Mouse (Mus musculus) embryonic facial prominence, embryonic 15.5 days (tissue): ENCODE data around the gene Fam166b. TPM values are rescaled to one million over a fixed set of nuclear protein-coding genes. Genes with fewer than 3 reads are reported as not detected.

ENCODE experiments used
- ATAC-seq: fragments of 200-750 bp; cut with Nextera tagmentation; 2 replicates; pipeline ENCODE4 v1.8.0; 2017; ENCODE audit warnings: low read depth, moderate TSS enrichment; ENCODE audit not compliant: insufficient number of reproducible peaks, low FRiP score, low TSS enrichment
- H3K27ac ChIP-seq: fragments of 300-500 bp; sonication (generic); replicated peaks from 2 replicates; pipeline ENCODE4 v1.5.1; 2015; ENCODE audit warnings: mild to moderate bottlenecking, inconsistent platforms
- H3K27me3 ChIP-seq: fragments of 300-500 bp; sonication (generic); 2 replicates; pipeline ENCODE4 v1.6.1; 2015; ENCODE audit warnings: inconsistent platforms
- H3K36me3 ChIP-seq: fragments of 300-500 bp; sonication (generic); 2 replicates; pipeline ENCODE4 v1.6.1; 2015; ENCODE audit warnings: mild to moderate bottlenecking, inconsistent platforms
- H3K4me1 ChIP-seq: fragments of 300-500 bp; sonication (generic); 2 replicates; pipeline ENCODE4 v1.6.1; 2015; ENCODE audit warnings: inconsistent platforms
- H3K4me2 ChIP-seq: fragments of 300-500 bp; sonication (generic); replicated peaks from 2 replicates; pipeline ENCODE4 v1.6.1; 2015; ENCODE audit warnings: mild to moderate bottlenecking, inconsistent platforms
- H3K4me3 ChIP-seq: fragments of 300-500 bp; sonication (generic); replicated peaks from 2 replicates; pipeline ENCODE4 v1.5.1; 2015; ENCODE audit warnings: mild to moderate bottlenecking, inconsistent platforms
- H3K9ac ChIP-seq: fragments of 300-500 bp; sonication (generic); 2 replicates; pipeline ENCODE4 v1.6.1; 2015; ENCODE audit warnings: inconsistent platforms
- H3K9me3 ChIP-seq: fragments of 300-500 bp; sonication (generic); replicated peaks from 2 replicates; pipeline ENCODE4 v1.6.1; 2016; ENCODE audit warnings: inconsistent platforms
- WGBS: fragments of 180-500 bp; shearing (Covaris S2); methylation state at CpG from one replicate; pipeline ENCODE4 v1.1.7; 2015; 5-methylcytosine and 5-hydroxymethylcytosine counted together
- polyA plus RNA-seq: library from polyadenylated mRNA; unstranded; fragments of >200 nt; fragmentation: Nextera tagmentation; extraction: Ambion mirVana; gene quantifications from 2 replicates; pipeline ENCODE4 v1.2.1, GENCODE M21; 2015

Fam166b gene
- polyA plus RNA-seq, 1 experiment from 2014 or later: 0.44 TPM

DNA sequence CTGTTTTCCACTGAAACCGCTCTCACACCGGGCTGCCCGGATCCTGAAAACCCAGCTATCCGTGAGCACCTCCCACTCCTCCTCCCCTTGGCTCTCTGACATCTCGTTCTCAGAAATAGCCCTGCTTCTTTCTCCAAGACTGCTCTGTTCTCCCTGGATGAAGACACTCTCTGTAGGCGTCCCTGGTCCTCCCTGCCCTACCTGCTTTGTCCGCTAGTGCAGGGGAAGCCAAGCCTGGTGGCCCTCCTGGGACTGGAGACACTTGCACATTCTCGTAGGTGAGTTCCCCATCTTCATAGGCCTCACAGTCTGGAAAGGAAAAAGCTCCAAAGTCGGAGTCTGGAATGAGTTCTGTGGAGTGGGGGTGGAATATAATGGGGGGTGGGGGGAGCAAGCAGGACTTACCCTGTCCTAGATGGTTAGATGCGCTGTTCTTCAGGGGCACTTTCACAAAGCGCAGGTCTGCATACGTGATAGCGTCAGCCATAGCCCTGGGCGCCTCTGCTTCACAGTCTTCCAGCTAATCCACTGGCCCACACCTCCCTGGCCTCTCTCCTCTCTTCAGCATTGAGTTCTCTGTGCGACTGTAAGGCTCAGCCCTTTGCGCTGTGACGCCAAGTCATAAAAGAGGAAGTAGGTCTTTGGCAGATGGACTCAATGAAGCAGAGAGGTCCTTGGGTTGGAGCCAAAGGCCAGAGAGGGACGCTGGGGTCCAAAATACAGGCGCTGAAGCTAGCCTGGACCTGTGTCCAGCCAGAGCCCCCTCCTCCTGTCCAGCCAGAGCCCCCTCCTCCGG is 25.3 kb upstream of the Fam166b start, which contains the start of gene Cd72:
Gene Cd72 (minus strand): TSS at position 588 of the 796 bp plus-strand sequence.
- 31% methylated on average over 20 of the region's 20 CpGs for WGBS
- ATAC-seq: no peak
- H3K9ac ChIP-seq: peak within 1 kb of the TSS; percentile 28; the same call in 1 of the 2 replicates

GRCm38 (mm10) chr4:43453413-43453812 is 24.5 kb upstream of the Fam166b start:
- Histone ChIP-seq H3K27me3 (peaks cover 24% of the 10 kb centered on the region; the same call in 1 of the 2 replicates), H3K4me2 (peak overlapping the region; percentile 53), H3K4me3 (peak overlapping the region; percentile 29), H3K9ac (peak overlapping the region; percentile 28; the same call in 1 of the 2 replicates), H3K4me1 (peaks cover 20% of the 10 kb centered on the region), H3K27ac (no peak overlapping the region), H3K9me3 (no peaks in the 10 kb centered on the region), H3K36me3 (no peaks in the 10 kb centered on the region)
- no peak for ATAC-seq
- under 1% methylated on average over 18 of the region's 18 CpGs for WGBS

More for the DNA sequence above, 25.3 kb upstream of the Fam166b start, which contains the start of gene Cd72:
- H3K9me3 ChIP-seq: no peaks in the 10 kb centered on the region
- peak within 1 kb of the TSS; percentile 53 for H3K4me2 ChIP-seq
- peak within 1 kb of the TSS; percentile 29 for H3K4me3 ChIP-seq
- H3K4me1 ChIP-seq: peaks cover 18% of the 10 kb centered on the region
- peaks cover 24% of the 10 kb centered on the region; the same call in 1 of the 2 replicates for H3K27me3 ChIP-seq
- H3K36me3 ChIP-seq: no peaks in the 10 kb centered on the region
- no peak within 1 kb of the TSS for H3K27ac ChIP-seq

- Histone ChIP-seq H3K4me2 (no peak overlapping the region), H3K27ac (no peak overlapping the region), H3K9me3 (no peaks in the 10 kb centered on the region), H3K36me3 (peaks cover 5% of the 10 kb centered on the region), H3K4me1 (peaks cover 28% of the 10 kb centered on the region), H3K27me3 (peaks cover 24% of the 10 kb centered on the region; the same call in 1 of the 2 replicates), H3K9ac (no peak overlapping the region), H3K4me3 (no peak overlapping the region)
- 50% methylated on average over 11 of the region's 11 CpGs for WGBS
- ATAC-seq: no peak
Observed at GRCm38 (mm10) chr4:43452315-43452714, 23.4 kb upstream of the Fam166b start.

DNA sequence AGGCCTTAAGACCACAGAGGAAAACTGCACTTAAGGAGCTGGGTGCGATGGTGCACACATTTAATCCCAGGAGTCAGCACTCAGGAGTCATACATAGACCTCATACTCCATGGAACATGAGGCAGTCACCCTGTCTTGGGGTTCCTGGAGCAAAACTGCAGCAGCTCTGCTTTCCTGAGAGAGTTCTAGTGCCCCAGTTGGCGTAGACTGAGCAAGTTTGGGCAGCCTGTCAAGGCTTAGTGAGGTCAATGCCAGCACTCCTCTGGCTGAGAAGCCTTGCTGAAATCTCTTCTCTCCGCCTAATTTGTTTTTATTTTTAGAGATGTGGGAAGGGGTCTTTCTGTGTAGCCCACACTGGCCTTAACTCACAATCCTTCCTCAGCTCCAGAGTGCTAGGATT is 19.6 kb upstream of the Fam166b start:
- peaks cover 31% of the 10 kb centered on the region for H3K36me3 ChIP-seq
- peaks cover 12% of the 10 kb centered on the region; the same call in 1 of the 2 replicates for H3K27me3 ChIP-seq
- WGBS: 82% methylated on average over 3 of the region's 3 CpGs
- no peaks in the 10 kb centered on the region for H3K9me3 ChIP-seq
- H3K27ac ChIP-seq: no peak overlapping the region
- peaks cover 38% of the 10 kb centered on the region for H3K4me1 ChIP-seq
- no peak for ATAC-seq
- no peak overlapping the region for H3K9ac ChIP-seq
- H3K4me2 ChIP-seq: no peak overlapping the region
- no peak overlapping the region for H3K4me3 ChIP-seq

DNA sequence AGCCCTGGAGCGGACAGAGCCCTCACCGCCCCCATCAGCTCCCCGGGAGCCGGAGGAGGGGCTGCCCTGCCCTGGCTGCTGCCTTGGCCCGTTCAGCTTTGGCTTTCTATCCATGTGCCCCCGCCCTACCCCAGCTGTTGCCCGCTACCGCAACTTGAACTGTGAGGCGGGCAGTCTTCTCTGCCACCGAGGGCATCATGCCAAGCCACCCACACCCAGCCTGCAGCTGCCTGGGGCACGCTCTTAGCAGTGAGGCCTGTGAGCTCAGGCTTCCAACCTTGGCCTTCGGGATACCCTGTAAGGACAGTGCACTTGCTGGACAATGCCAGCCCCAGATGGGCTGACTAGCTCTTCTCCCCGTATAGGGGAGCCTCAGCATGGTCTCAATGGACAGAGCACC is 18.3 kb upstream of the Fam166b start:
- 80% methylated on average over 13 of the region's 13 CpGs for WGBS
- peak; percentile 32 for ATAC-seq
- Histone ChIP-seq H3K27ac (peak overlapping the region; percentile 5; the same call in 1 of the 2 replicates), H3K27me3 (0 out of 2 replicates have a peak, but pooled peaks cover 3% of the 10 kb centered on the region), H3K4me2 (no peak overlapping the region), H3K9ac (no peak overlapping the region), H3K36me3 (peaks cover 31% of the 10 kb centered on the region), H3K4me1 (peaks cover 31% of the 10 kb centered on the region), H3K9me3 (no peaks in the 10 kb centered on the region), H3K4me3 (no peak overlapping the region)

GRCm38 (mm10) chr4:43443511-43443910 is 14.6 kb upstream of the Fam166b start:
- ATAC-seq: no peak
- no peaks in the 10 kb centered on the region for H3K27me3 ChIP-seq
- WGBS: under 1% methylated on average over 28 of the region's 28 CpGs
- peak overlapping the region; percentile 94 for H3K27ac ChIP-seq
- peak overlapping the region; percentile 96 for H3K9ac ChIP-seq
- no peaks in the 10 kb centered on the region for H3K9me3 ChIP-seq
- peak overlapping the region; percentile 79 for H3K4me2 ChIP-seq
- H3K4me3 ChIP-seq: peak overlapping the region; percentile 96
- peaks cover 30% of the 10 kb centered on the region for H3K4me1 ChIP-seq
- H3K36me3 ChIP-seq: peaks cover 31% of the 10 kb centered on the region

- peak; percentile 68 for ATAC-seq
- under 1% methylated on average over 80 of the region's 88 CpGs for WGBS
- peak overlapping the region; percentile 94 for H3K27ac ChIP-seq
- peak overlapping the region; percentile 96 for H3K9ac ChIP-seq
- H3K4me3 ChIP-seq: peak overlapping the region; percentile 96
- peak overlapping the region; percentile 79 for H3K4me2 ChIP-seq
- H3K4me1 ChIP-seq: peaks cover 23% of the 10 kb centered on the region
- no peaks in the 10 kb centered on the region for H3K27me3 ChIP-seq
- no peaks in the 10 kb centered on the region for H3K9me3 ChIP-seq
- H3K36me3 ChIP-seq: peaks cover 30% of the 10 kb centered on the region
Observed at GRCm38 (mm10) chr4:43442456-43443361, 13.8 kb upstream of the Fam166b start.

DNA sequence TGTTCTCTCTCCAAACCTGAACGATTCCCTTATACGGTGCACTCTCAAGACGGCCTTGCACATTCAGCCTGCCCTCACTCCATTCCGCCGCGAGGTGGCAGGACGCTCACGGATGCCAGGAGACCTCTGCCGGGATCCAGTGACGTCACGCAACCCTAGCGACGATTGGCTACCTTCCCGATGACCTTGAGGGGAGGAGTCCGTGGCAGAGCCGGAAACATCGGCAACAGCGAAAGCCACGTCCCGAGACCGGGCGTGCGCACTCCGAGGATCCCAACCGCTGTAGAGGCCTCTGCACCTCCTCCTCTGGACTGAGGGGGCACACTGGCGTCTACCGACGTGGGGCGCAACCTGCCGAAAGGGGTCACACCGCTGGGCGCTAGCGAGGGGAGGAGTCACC is 13.1 kb upstream of the Fam166b start:
- Histone ChIP-seq H3K36me3 (peaks cover 23% of the 10 kb centered on the region), H3K4me1 (peaks cover 19% of the 10 kb centered on the region), H3K9me3 (no peaks in the 10 kb centered on the region), H3K9ac (peak overlapping the region; percentile 96), H3K27me3 (no peaks in the 10 kb centered on the region), H3K4me3 (peak overlapping the region; percentile 96), H3K27ac (peak overlapping the region; percentile 94), H3K4me2 (peak overlapping the region; percentile 79)
- under 1% methylated on average over 33 of the region's 33 CpGs for WGBS
- ATAC-seq: peak; percentile 94

GRCm38 (mm10) chr4:43441639-43442038 is 12.7 kb upstream of the Fam166b start, which contains the start of gene Tesk1:
Gene Tesk1 (plus strand): TSS chr4:43441939.
- 15% methylated on average over 4 of the region's 4 CpGs for WGBS
- Histone ChIP-seq H3K9ac (peak within 1 kb of the TSS; percentile 96), H3K4me2 (peak within 1 kb of the TSS; percentile 79), H3K4me1 (peaks cover 15% of the 10 kb centered on the region), H3K27ac (peak within 1 kb of the TSS; percentile 94), H3K27me3 (no peaks in the 10 kb centered on the region), H3K9me3 (no peaks in the 10 kb centered on the region), H3K4me3 (peak within 1 kb of the TSS; percentile 96), H3K36me3 (peaks cover 19% of the 10 kb centered on the region)
- ATAC-seq: no peak

DNA sequence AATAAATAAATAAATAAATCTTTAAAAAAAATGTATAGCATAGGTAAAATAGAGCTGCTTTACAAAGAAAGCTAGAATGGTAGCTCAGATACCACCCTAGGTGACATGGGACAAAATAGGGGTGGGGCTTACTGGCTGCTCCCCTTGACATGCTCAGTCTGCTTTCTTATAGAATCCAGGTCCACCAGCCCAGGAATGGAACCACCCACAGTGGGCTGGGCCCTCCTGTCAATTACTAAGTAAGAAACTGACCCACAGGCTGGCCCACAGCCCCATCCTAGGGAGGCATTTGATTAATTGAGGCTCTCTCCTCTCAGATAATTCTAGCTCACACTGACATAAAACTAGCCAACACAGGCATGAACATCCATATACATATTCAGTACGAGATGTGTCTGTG is 3.9 kb upstream of the Fam166b start:
- ATAC-seq: no peak

DNA sequence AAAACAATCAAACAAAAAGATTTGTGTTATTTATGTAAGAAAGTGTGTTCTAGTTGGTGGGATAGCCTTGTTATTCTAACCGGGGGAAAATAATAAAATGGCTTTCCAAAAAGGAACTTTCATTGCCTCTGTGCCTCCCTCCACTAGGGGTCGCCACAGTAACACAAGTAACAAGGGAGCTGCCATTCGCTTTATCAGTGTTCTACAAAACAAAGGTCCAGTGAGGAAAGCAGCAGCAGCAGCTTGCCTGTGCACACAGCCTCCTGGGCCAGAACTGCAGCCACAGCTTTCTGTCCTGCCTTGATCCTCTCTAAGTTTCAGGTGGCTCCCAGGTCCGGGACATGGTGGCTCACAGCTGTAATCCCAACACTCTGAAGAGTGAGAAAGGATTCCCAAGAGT is 2.8 kb upstream of the Fam166b start:
- peaks cover 22% of the 10 kb centered on the region for H3K27me3 ChIP-seq
- 2% methylated on average over 4 of the region's 4 CpGs for whole genome bisulfite sequencing
- no peak overlapping the region for H3K4me3 ChIP-seq
- no peak overlapping the region for H3K9ac ChIP-seq
- ATAC-seq: no peak
- H3K36me3 ChIP-seq: peaks cover under 1% of the 10 kb centered on the region; the same call in 1 of the 2 replicates
- no peak overlapping the region for H3K27ac ChIP-seq
- peaks cover 19% of the 10 kb centered on the region for H3K4me1 ChIP-seq
- no peak overlapping the region for H3K4me2 ChIP-seq
- H3K9me3 ChIP-seq: no peaks in the 10 kb centered on the region

More for the DNA sequence above, 3.9 kb upstream of the Fam166b start:
- WGBS: 78% methylated on average over 1 of the region's 1 CpGs
- peaks cover 11% of the 10 kb centered on the region for H3K27me3 ChIP-seq
- no peaks in the 10 kb centered on the region for H3K36me3 ChIP-seq
- no peak overlapping the region for H3K27ac ChIP-seq
- H3K4me1 ChIP-seq: peaks cover 11% of the 10 kb centered on the region; the same call in 1 of the 2 replicates
- H3K4me3 ChIP-seq: no peak overlapping the region
- no peaks in the 10 kb centered on the region for H3K9me3 ChIP-seq
- H3K4me2 ChIP-seq: no peak overlapping the region
- H3K9ac ChIP-seq: no peak overlapping the region
